Mouse (Mus musculus) hindbrain, embryonic 10.5 days (tissue): ENCODE data around the gene Arl15. TPM values are rescaled to one million over a fixed set of nuclear protein-coding genes. Genes with fewer than 3 reads are reported as not detected.
A peak's percentile ranks its signal among the peaks of the same experiment; 100 is the strongest.

Source experiments
- DNase-seq: peaks from one replicate; pipeline ENCODE4 v3.0.0-alpha.2; 2017; ENCODE audit warnings: low spot score
- H3K27ac ChIP-seq: fragments of 300-500 bp; sonication (generic); 2 replicates; pipeline ENCODE4 v1.5.1; 2016; ENCODE audit warnings: mild to moderate bottlenecking, moderate library complexity
- H3K27me3 ChIP-seq: fragments of 300-500 bp; sonication (generic); 2 replicates; pipeline ENCODE4 v1.6.1; 2016; ENCODE audit warnings: mild to moderate bottlenecking; ENCODE audit not compliant: poor library complexity, insufficient read depth, severe bottlenecking
- H3K36me3 ChIP-seq: fragments of 300-500 bp; sonication (generic); 2 replicates; pipeline ENCODE4 v1.6.1; 2016; ENCODE audit warnings: mild to moderate bottlenecking, moderate library complexity
- H3K4me1 ChIP-seq: fragments of 300-500 bp; sonication (generic); replicated peaks from 2 replicates; pipeline ENCODE4 v1.6.1; 2016; ENCODE audit warnings: mild to moderate bottlenecking
- H3K4me3 ChIP-seq: fragments of 300-500 bp; sonication (generic); 2 replicates; pipeline ENCODE4 v1.5.1; 2016; ENCODE audit warnings: mild to moderate bottlenecking, moderate library complexity
- H3K9me3 ChIP-seq: fragments of 300-500 bp; sonication (generic); 2 replicates; pipeline ENCODE4 v1.6.1; 2016; ENCODE audit warnings: mild to moderate bottlenecking, moderate library complexity
- WGBS: fragments of 180-500 bp; shearing (Covaris S2); methylation state at CpG from one replicate; pipeline ENCODE4 v1.1.7; 2016; 5-methylcytosine and 5-hydroxymethylcytosine counted together
- polyA plus RNA-seq: library from polyadenylated mRNA; unstranded; fragments of >200 nt; fragmentation: Nextera tagmentation; extraction: Ambion mirVana; gene quantifications from 2 replicates; pipeline ENCODE4 v1.2.1, GENCODE M21; 2016

Arl15 gene
- polyA plus RNA-seq, 1 experiment from 2014 or later = 10.8 TPM

DNA sequence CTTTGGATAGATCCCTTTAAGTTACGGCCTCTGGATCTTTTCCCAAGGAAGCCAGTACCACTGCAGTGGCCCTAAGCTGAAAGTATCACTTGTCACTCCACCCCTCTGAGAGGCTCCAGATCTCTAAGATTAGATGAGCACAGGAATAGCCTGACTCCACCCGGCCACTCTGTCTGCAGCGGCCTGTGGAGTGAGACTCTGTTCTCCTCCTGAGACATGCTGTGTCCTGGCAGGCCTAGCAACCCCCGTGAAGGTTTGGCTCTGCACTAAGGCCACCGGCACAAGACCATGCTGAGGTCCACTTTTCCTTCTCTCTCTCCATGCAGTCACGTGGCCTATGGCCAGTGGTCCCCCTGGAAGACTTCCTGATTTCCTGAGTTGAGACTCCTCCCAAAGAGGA, 200.3 kb downstream of the Arl15 start:
- 0 out of 2 replicates have a peak, but pooled peaks cover 4% of the 10 kb centered on the region for H3K36me3 ChIP-seq
- H3K9me3 ChIP-seq = no peaks in the 10 kb centered on the region
- H3K27ac ChIP-seq = 0 out of 2 replicates have a peak overlapping the region, but pooled peaks have one; percentile 62
- DNase-seq = peak; percentile 2
- peaks cover 19% of the 10 kb centered on the region for H3K4me1 ChIP-seq
- 69% methylated on average over 6 of the region's 6 CpGs for WGBS
- no peak overlapping the region for H3K4me3 ChIP-seq
- no peaks in the 10 kb centered on the region for H3K27me3 ChIP-seq

DNA sequence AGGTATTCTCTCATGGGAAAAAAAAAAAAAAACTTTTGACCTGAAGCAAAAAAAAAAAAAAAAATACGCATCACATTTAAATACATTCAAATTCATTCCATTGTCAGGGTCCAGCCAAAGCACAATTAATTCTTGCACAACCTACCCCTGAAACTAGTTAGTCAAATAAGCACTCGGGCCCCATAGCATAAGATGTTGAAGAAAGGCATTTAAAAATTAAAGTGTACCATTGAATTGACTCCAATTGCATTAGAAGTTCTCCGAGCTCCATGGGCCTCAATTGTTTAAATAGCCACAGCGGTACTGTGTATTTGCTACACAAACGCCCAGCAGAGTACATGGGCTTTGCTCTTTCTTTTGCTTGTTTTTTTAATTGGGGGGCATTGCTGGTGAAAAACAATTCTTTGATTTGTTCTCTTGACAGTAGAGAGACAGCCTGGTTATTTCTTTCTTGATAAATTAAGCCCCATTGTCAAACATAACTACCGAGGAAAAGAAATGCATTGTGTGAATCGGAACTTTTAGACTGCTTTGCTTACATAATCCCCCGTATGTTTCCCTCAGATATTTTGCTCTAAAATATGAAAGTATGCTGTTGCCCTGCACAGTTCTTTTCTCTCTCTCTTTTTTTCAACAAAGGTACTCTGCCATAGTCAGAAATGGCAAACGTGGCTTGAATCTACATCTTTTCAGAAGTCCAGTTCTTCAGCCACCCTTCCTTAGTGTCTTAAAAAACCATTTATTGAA, 201.4 kb downstream of the Arl15 start:
- 66% methylated on average over 9 of the region's 9 CpGs for WGBS
- H3K4me3 ChIP-seq = no peak overlapping the region
- peaks cover 19% of the 10 kb centered on the region for H3K4me1 ChIP-seq
- H3K27me3 ChIP-seq = no peaks in the 10 kb centered on the region
- DNase-seq = peak; percentile 0
- H3K27ac ChIP-seq = no peak overlapping the region
- H3K9me3 ChIP-seq = no peaks in the 10 kb centered on the region
- H3K36me3 ChIP-seq = 0 out of 2 replicates have a peak, but pooled peaks cover 4% of the 10 kb centered on the region

DNA sequence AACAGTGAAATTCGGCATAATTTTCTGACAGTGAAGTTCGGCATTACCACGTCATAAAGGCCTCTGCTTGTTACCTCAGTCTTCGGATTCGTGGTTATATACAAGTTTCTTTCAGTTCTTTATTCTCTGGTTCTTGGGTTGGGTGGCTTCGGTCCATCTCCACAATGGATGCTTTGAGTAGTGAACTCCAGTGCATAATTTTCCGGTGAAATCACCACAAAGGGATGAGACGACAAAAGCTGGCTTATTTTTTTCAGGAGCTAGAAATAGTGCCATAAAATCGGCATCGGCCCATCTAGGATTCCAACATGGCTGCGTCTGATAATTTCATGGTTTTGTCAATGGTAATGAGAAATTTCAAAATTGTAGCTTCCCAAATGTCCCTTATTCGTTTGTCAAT, 204.5 kb downstream of the Arl15 start:
- 88% methylated on average over 12 of the region's 12 CpGs for WGBS
- no peaks in the 10 kb centered on the region for H3K9me3 ChIP-seq
- no peak overlapping the region for H3K27ac ChIP-seq
- 0 out of 2 replicates have a peak, but pooled peaks cover 4% of the 10 kb centered on the region for H3K36me3 ChIP-seq
- DNase-seq = no peak
- no peaks in the 10 kb centered on the region for H3K27me3 ChIP-seq
- H3K4me1 ChIP-seq = peaks cover 19% of the 10 kb centered on the region
- H3K4me3 ChIP-seq = no peak overlapping the region

DNA sequence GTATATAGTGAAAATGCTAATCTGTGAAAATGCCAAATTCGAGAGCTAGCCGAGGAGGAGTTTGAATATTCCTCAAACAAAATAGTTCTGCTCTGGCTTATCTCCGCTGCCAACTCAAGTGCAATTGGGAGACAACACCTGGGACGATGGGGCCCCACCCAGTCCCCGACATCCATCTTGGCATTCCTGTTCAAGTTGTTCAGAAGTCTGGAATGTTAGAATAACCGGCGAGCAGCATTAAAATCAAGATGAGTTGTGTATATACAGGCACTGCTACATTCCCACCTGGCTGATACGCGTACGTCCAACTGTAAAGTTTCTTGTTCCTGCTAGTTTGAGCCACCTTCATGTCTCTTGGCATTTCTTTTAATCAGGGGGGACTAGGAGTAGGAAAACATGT, 209.2 kb downstream of the Arl15 start:
- 94% methylated on average over 10 of the region's 10 CpGs for WGBS
- no peak for DNase-seq
- H3K27ac ChIP-seq = no peak overlapping the region
- H3K27me3 ChIP-seq = no peaks in the 10 kb centered on the region
- no peak overlapping the region for H3K4me3 ChIP-seq
- H3K36me3 ChIP-seq = no peaks in the 10 kb centered on the region
- H3K4me1 ChIP-seq = no peaks in the 10 kb centered on the region
- no peaks in the 10 kb centered on the region for H3K9me3 ChIP-seq

DNA sequence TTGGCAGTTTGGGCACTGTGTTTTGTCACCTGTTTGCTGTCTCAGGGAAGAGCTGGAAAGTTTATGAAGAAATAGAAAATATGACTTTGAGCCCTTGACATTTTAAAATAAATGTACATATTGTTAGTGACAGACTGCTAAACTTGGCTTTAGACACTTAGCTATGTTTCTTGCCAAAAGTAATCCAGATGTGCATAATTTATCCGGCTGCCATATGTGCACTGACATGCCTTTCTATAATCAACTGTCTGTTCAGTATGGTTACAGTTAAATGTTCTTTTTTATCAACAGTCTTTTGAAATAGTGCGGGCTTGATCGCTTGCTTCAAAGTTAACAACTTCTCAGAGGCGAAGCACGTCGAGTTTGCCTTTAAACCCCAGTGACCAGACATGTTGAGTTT, 209.9 kb downstream of the Arl15 start:
- Histone ChIP-seq H3K9me3 (no peaks in the 10 kb centered on the region), H3K36me3 (no peaks in the 10 kb centered on the region), H3K27me3 (no peaks in the 10 kb centered on the region), H3K4me1 (no peaks in the 10 kb centered on the region), H3K4me3 (no peak overlapping the region), H3K27ac (no peak overlapping the region)
- 88% methylated on average over 6 of the region's 6 CpGs for WGBS
- no peak for DNase-seq

DNA sequence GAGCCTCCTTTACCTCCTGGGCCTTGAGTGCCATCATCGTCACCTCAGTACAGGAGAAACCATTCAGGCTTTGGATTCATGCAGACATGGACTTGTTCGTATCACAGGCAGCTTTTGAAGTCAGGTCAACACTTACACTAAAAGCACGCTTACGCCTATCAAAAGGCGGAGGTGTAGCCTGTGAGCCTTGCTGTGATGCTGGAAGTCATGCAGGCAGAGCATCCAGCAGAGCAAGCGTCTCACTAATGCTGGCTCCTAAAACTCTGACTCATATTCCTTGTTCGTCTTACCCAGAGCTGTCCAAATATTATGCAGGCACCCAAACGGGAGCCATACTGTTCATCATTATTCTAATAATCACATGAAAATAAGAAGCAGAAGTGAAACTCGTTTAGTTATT, 215.5 kb downstream of the Arl15 start:
- DNase-seq = no peak
- Histone ChIP-seq H3K4me1 (peaks cover 15% of the 10 kb centered on the region), H3K9me3 (no peaks in the 10 kb centered on the region), H3K4me3 (no peak overlapping the region), H3K36me3 (no peaks in the 10 kb centered on the region), H3K27me3 (no peaks in the 10 kb centered on the region), H3K27ac (no peak overlapping the region)
- WGBS = 82% methylated on average over 9 of the region's 9 CpGs

DNA sequence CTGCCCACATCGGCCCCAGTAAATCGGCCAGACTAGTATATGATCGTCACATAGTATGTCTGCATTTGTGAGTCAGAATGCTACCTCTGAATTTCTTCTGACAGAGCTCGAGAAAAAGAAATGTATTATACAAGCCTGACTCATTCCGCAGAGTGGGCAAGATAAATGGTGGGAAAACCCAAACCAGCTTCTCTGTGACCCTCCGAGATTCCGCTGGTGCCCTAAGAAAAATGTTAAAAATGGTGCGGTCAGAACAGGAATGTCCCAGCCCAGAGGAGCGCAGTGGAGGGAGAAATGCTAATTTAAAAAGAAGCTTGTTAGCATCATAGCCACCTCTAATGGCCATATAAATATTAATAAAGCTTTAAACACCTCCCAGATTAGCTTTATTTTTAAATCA, 216.2 kb downstream of the Arl15 start:
- Histone ChIP-seq H3K4me1 (peaks cover 15% of the 10 kb centered on the region), H3K27me3 (no peaks in the 10 kb centered on the region), H3K9me3 (no peaks in the 10 kb centered on the region), H3K27ac (no peak overlapping the region), H3K36me3 (no peaks in the 10 kb centered on the region), H3K4me3 (no peak overlapping the region)
- DNase-seq = no peak
- 87% methylated on average over 9 of the region's 9 CpGs for WGBS

DNA sequence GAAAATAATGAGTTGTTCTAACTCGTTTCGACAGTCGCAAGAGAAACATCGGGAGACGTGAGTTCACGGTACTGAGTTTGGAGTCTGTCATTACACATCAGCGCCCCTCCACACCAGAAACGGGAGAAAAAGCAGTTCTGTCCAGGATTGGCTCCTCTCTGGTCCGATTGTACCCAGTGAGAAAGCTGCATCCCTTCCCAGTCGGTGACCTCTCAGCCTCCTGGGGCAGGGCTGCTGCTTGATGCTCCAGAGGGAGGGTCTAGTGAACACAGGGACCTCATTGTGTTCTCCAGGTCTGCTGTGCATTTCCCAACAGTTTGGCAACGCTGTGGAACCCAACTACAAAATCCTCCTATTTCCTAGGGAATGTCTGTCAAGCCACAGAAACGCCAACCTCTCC, 216.7 kb downstream of the Arl15 start:
- peak; percentile 43 for DNase-seq
- 39% methylated on average over 12 of the region's 12 CpGs for WGBS

DNA sequence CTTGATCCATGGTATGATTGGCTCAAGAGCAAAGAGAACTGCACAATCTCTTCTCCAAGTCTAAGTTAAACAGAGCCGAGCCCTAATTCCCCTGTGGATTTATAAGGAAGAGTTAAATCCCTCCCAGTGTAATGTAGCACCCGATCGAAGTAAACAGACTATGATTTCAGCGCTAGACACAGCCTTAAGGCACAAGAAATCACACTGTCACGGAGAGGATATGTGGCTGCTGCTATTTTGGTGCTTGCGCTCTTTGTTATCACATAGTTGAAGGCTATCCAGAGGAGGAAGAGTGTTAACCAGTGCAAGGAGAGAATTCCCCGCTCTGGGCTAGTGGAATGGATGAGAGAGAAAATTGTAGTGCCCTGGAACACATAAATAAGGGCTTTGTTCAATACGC, 223.6 kb downstream of the Arl15 start:
- no peak overlapping the region for H3K4me3 ChIP-seq
- H3K27me3 ChIP-seq = no peaks in the 10 kb centered on the region
- H3K9me3 ChIP-seq = no peaks in the 10 kb centered on the region
- DNase-seq = no peak
- H3K36me3 ChIP-seq = no peaks in the 10 kb centered on the region
- 85% methylated on average over 8 of the region's 8 CpGs for WGBS
- no peak overlapping the region for H3K27ac ChIP-seq
- no peaks in the 10 kb centered on the region for H3K4me1 ChIP-seq

More for the DNA sequence above, 216.7 kb downstream of the Arl15 start:
- Histone ChIP-seq H3K4me3 (no peak overlapping the region), H3K9me3 (no peaks in the 10 kb centered on the region), H3K27me3 (no peaks in the 10 kb centered on the region), H3K27ac (no peak overlapping the region), H3K4me1 (peaks cover 15% of the 10 kb centered on the region), H3K36me3 (no peaks in the 10 kb centered on the region)

DNA sequence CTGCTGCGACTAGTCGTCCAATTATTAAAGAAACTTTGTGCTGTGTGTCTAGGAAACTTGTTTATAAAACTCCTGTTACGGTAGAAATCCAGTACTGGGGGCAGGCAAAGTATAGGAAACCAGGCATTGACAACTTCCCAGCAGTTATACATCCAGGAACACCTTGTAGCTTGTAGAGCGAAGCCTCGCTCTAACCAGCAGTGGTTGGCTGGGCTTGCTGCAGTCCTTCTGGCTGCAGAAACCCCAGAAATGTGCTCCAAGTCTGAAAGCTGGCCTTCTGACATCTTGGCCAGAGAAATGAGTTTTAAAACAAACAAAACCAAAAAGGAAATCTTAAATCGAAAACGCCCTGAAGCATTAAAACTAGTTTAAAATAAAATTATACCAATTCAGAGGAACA, 229.2 kb downstream of the Arl15 start:
- Histone ChIP-seq H3K27ac (no peak overlapping the region), H3K27me3 (no peaks in the 10 kb centered on the region), H3K36me3 (0 out of 2 replicates have a peak, but pooled peaks cover 3% of the 10 kb centered on the region), H3K4me1 (no peaks in the 10 kb centered on the region), H3K9me3 (no peaks in the 10 kb centered on the region), H3K4me3 (no peak overlapping the region)
- 94% methylated on average over 7 of the region's 7 CpGs for WGBS
- no peak for DNase-seq

DNA sequence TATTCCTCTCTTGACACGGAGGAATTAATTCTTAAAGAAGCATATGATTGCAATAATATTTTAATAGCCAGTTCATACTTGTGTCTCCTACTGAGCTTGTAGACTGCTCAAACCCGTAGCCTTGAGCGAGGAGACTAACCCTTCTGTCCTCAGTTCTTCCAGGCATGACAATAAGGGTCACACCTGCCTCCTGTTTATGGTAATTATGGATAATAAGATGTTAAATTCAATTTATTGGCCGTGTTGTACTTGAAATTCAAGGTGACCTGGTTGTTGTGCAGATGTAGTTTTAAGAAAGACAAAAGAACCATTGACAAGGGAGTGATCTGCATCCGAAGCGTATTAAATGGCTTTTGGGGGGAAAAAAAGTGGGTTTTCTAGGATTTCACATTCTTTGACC, 232.0 kb downstream of the Arl15 start:
- H3K36me3 ChIP-seq = 0 out of 2 replicates have a peak, but pooled peaks cover 3% of the 10 kb centered on the region
- no peaks in the 10 kb centered on the region for H3K27me3 ChIP-seq
- DNase-seq = no peak
- no peak overlapping the region for H3K4me3 ChIP-seq
- no peaks in the 10 kb centered on the region for H3K9me3 ChIP-seq
- no peak overlapping the region for H3K27ac ChIP-seq
- 75% methylated on average over 6 of the region's 6 CpGs for WGBS
- H3K4me1 ChIP-seq = no peaks in the 10 kb centered on the region

DNA sequence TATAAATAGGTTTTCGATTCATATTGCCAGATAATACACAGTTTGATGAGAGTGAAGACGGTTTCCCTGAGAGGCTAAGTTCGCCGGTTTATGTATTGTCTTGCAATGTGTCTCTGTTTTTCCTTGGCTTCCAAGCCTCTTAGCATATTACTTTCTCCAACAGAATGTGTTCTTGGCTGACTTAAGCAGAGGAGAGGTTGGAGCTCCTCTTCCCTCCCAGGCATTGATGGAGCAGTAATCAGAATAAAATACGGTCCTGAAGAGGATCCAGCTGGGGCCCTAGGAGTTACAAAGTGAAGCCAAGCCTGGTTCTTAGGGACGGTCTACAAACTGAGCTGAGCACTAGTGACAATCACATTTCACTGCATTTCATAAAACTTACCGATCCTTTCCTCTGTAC, 232.4 kb downstream of the Arl15 start:
- 93% methylated on average over 7 of the region's 7 CpGs for WGBS
- no peak for DNase-seq
- Histone ChIP-seq H3K4me1 (no peaks in the 10 kb centered on the region), H3K9me3 (no peaks in the 10 kb centered on the region), H3K27me3 (no peaks in the 10 kb centered on the region), H3K4me3 (no peak overlapping the region), H3K36me3 (0 out of 2 replicates have a peak, but pooled peaks cover 3% of the 10 kb centered on the region), H3K27ac (no peak overlapping the region)

DNA sequence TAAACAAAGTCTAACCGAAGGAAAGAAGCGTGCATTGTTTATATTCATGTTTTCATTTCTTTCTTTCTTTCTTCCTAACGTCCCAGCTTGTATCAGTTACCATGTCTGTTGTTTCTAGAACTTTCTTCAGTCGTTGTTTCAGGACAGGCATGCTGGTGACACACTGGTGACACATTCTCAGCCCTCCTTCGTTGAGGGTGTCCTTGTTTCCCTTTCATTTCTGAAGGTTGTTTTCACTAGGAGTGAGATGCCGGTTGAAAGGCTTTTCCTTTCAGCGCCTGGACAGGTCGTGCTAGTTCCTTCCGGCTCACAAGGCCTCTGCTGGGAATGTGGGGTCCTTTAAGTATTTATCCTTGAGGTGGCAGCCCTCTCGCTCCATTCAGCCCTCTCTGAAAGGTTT, 253.8 kb downstream of the Arl15 start:
- no peaks in the 10 kb centered on the region for H3K9me3 ChIP-seq
- H3K4me1 ChIP-seq = peaks cover 54% of the 10 kb centered on the region
- H3K4me3 ChIP-seq = no peak overlapping the region
- H3K27ac ChIP-seq = no peak overlapping the region
- H3K36me3 ChIP-seq = no peaks in the 10 kb centered on the region
- H3K27me3 ChIP-seq = peaks cover 7% of the 10 kb centered on the region; the same call in 1 of the 2 replicates
- 44% methylated on average over 10 of the region's 10 CpGs for WGBS
- DNase-seq = no peak
